Mouse (Mus musculus) forebrain, embryonic 12.5 days (tissue): ENCODE results near the gene Srpr. TPM values are rescaled to one million over a fixed set of nuclear protein-coding genes. Genes with fewer than 3 reads are reported as not detected.

ENCODE experiments used
- ATAC-seq: fragments of 200-750 bp; cut with Nextera tagmentation; 2 replicates; pipeline ENCODE4 v1.8.0; 2017; ENCODE audit warnings: moderate TSS enrichment; ENCODE audit not compliant: low FRiP score
- H3K27ac ChIP-seq: fragments of 300-500 bp; sonication (generic); 2 replicates; pipeline ENCODE4 v1.5.1; 2016; ENCODE audit warnings: mild to moderate bottlenecking
- H3K27me3 ChIP-seq: fragments of 300-500 bp; sonication (generic); 2 replicates; pipeline ENCODE4 v1.6.1; 2016; ENCODE audit warnings: mild to moderate bottlenecking
- H3K36me3 ChIP-seq: fragments of 300-500 bp; sonication (generic); replicated peaks from 2 replicates; pipeline ENCODE4 v1.6.1; 2016; ENCODE audit warnings: mild to moderate bottlenecking
- H3K4me1 ChIP-seq: fragments of 300-500 bp; sonication (generic); 2 replicates; pipeline ENCODE4 v1.6.1; 2016
- H3K4me2 ChIP-seq: fragments of 300-500 bp; sonication (generic); 2 replicates; pipeline ENCODE4 v1.6.1; 2016; ENCODE audit warnings: mild to moderate bottlenecking, moderate library complexity
- H3K4me3 ChIP-seq: fragments of 300-500 bp; sonication (generic); replicated peaks from 2 replicates; pipeline ENCODE4 v1.5.1; 2016; ENCODE audit warnings: mild to moderate bottlenecking
- H3K9ac ChIP-seq: fragments of 300-500 bp; sonication (generic); 2 replicates; pipeline ENCODE4 v1.6.1; 2016; ENCODE audit warnings: mild to moderate bottlenecking
- H3K9me3 ChIP-seq: fragments of 300-500 bp; sonication (generic); 2 replicates; pipeline ENCODE4 v1.6.1; 2016
- WGBS: fragments of 180-500 bp; shearing (Covaris S2); methylation state at CpG from one replicate; pipeline ENCODE4 v1.1.7; 2016; 5-methylcytosine and 5-hydroxymethylcytosine counted together
- polyA plus RNA-seq: library from polyadenylated mRNA; unstranded; fragments of >200 nt; fragmentation: Nextera tagmentation; extraction: Ambion mirVana; gene quantifications from 2 replicates; pipeline ENCODE4 v1.2.1, GENCODE M21; 2016

Srpr gene
- polyA plus RNA-seq, 1 experiment from 2014 or later, result 81.3 TPM

DNA sequence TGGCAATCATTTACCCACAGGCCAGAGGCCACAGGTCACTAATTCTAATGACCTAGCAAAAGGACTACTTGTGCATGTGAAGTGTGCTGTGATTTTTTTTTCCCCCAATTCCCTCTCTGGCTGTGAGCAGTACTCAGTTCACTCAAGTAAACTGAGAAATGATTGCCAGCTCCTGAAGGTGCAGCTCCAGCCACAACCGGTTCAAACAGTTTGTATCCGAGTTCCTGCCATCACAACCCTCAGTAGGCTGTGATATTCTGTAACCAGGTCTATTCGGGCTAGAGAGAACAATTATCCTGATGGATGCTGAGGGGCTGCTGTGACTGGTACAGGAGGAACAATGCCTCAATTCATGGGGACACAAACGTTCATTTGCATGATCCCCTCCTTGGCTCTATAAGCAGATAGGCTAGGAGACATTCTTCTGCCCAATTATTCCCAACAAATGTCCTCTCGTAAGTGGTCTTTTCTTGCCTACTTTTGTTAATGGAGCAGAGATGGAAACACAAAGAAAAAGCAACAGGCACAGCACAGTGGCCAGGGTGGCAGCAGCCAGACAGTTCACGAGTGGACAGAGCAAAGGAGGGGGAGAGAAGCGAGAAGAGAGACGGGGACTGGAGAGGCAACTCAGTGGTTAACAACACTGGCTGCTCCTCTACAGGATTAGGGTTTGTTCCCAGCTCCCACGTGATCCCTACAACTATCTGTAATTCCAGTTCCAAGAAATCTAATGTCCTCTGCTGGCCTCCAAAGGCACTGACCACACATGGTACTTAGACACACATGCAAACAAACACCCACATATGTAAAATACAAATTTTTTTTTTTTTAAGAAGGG is 33.0 kb upstream of the Srpr start:
- H3K36me3 ChIP-seq, result peaks cover 15% of the 10 kb centered on the region
- H3K4me2 ChIP-seq, result peak overlapping the region; percentile 9; the same call in 1 of the 2 replicates

GRCm38 (mm10) chr9:35170071-35170470 is 29.9 kb upstream of the Srpr start:
- H3K9ac ChIP-seq, result no peak overlapping the region
- H3K27ac ChIP-seq, result no peak overlapping the region
- peaks cover 15% of the 10 kb centered on the region for H3K36me3 ChIP-seq
- no peak for ATAC-seq
- no peaks in the 10 kb centered on the region for H3K9me3 ChIP-seq
- WGBS, result 95% methylated on average over 7 of the region's 7 CpGs
- H3K4me2 ChIP-seq, result no peak overlapping the region
- H3K4me3 ChIP-seq, result no peak overlapping the region
- H3K4me1 ChIP-seq, result peaks cover 30% of the 10 kb centered on the region
- no peaks in the 10 kb centered on the region; the same call in 1 of the 2 replicates for H3K27me3 ChIP-seq

More for the DNA sequence above, 33.0 kb upstream of the Srpr start:
- 6% methylated on average over 9 of the region's 9 CpGs for WGBS
- peak; percentile 85 for ATAC-seq
- Histone ChIP-seq H3K27me3 (no peaks in the 10 kb centered on the region; the same call in 1 of the 2 replicates), H3K4me1 (peaks cover 20% of the 10 kb centered on the region), H3K27ac (peak overlapping the region; percentile 81), H3K9me3 (no peaks in the 10 kb centered on the region), H3K4me3 (no peak overlapping the region), H3K9ac (no peak overlapping the region)

GRCm38 (mm10) chr9:35173331-35173730 is 26.6 kb upstream of the Srpr start:
- 89% methylated on average over 1 of the region's 1 CpGs for WGBS
- no peaks in the 10 kb centered on the region for H3K9me3 ChIP-seq
- no peak overlapping the region for H3K4me2 ChIP-seq
- no peak for ATAC-seq
- no peak overlapping the region for H3K4me3 ChIP-seq
- peaks cover 15% of the 10 kb centered on the region for H3K36me3 ChIP-seq
- H3K4me1 ChIP-seq, result peaks cover 13% of the 10 kb centered on the region
- no peak overlapping the region for H3K27ac ChIP-seq
- no peaks in the 10 kb centered on the region for H3K27me3 ChIP-seq
- H3K9ac ChIP-seq, result no peak overlapping the region

DNA sequence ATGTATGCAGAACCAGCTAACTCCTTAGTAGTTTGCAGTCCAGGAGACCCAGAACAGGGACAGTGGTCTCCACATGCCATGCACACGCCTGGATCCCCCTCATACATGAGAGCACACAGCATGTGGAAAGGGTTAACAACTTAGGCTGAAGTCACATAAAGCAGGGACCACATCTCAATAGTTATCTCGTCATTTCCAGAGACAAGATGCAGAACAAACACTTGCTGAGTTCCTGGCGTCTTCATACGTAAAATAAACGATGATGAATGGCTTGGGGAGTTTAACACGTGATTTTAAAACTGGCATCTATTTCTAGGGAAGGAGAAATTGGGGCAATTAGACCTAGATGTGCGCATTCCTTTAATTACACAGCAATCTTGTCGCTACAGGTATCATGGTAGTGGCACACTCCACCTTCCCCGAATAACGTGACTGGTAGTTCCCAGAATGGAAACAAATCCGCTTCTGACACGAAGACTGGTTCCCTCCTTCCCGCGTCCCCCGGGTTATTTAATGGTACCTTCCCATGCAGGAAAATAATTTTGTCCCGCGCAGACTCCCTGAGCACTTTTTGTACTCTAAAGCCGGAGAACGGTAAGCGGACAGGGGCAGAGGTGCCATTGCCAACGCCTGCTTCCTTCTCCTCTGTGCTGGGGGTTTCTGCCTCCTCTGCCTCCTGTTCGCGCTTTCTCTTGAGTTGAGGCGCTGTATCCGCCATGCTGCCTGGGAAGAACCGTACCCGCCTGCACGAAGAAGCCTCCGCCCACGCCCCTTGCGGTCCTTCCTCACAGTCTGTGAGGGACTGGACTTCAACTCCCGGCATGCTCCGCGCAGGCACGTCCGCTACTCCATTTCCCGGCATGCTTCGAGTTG is 24.5 kb upstream of the Srpr start, which contains the start of gene Dcps:
Dcps (minus strand) TSS at position 811 of the 873 bp plus-strand sequence.
- peak within 1 kb of the TSS; percentile 68 for H3K9ac ChIP-seq
- H3K4me2 ChIP-seq, result peak within 1 kb of the TSS; percentile 82
- no peaks in the 10 kb centered on the region for H3K27me3 ChIP-seq
- H3K4me3 ChIP-seq, result peak within 1 kb of the TSS; percentile 65
- H3K9me3 ChIP-seq, result no peaks in the 10 kb centered on the region
- WGBS, result under 1% methylated on average over 38 of the region's 38 CpGs
- H3K36me3 ChIP-seq, result peaks cover 5% of the 10 kb centered on the region; the same call in 1 of the 2 replicates
- peaks cover 13% of the 10 kb centered on the region for H3K4me1 ChIP-seq
- peak; percentile 97 for ATAC-seq
- peak within 1 kb of the TSS; percentile 84 for H3K27ac ChIP-seq

GRCm38 (mm10) chr9:35176124-35176659 is 23.8 kb upstream of the Srpr start:
- H3K4me3 ChIP-seq, result peak overlapping the region; percentile 65
- peak overlapping the region; percentile 68; the same call in 1 of the 2 replicates for H3K9ac ChIP-seq
- ATAC-seq, result peak; percentile 50
- H3K9me3 ChIP-seq, result no peaks in the 10 kb centered on the region
- H3K4me1 ChIP-seq, result peaks cover 13% of the 10 kb centered on the region
- H3K27me3 ChIP-seq, result no peaks in the 10 kb centered on the region
- H3K27ac ChIP-seq, result 0 out of 2 replicates have a peak overlapping the region, but pooled peaks have one; percentile 84
- WGBS, result 51% methylated on average over 14 of the region's 14 CpGs
- H3K36me3 ChIP-seq, result no peaks in the 10 kb centered on the region
- peak overlapping the region; percentile 82 for H3K4me2 ChIP-seq

DNA sequence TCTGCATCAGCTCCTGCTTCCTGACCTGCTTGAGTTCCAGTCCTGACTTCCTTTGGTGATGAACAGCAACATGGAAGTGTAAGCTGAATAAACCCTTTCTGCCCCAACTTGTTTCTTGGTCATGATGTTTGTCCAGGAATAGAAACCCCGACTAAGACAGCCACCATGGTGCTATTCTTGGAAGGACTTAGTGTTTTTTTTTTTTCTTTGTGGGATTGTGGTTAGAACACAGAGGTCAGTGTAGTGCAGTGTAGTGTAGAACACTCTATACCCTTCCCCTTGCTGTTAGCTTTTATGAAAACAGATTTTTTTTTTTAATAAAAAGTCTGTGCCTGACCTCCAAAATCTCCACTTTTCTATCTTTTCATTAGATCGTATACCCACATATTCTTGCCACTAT is 17.1 kb upstream of the Srpr start:
- Histone ChIP-seq H3K4me2 (no peak overlapping the region), H3K9me3 (no peaks in the 10 kb centered on the region), H3K9ac (no peak overlapping the region), H3K27me3 (no peaks in the 10 kb centered on the region), H3K27ac (no peak overlapping the region), H3K4me3 (no peak overlapping the region), H3K36me3 (peaks cover 11% of the 10 kb centered on the region), H3K4me1 (no peaks in the 10 kb centered on the region)
- ATAC-seq, result no peak
- WGBS, result 82% methylated on average over 2 of the region's 2 CpGs

- 73% methylated on average over 5 of the region's 5 CpGs for WGBS
- H3K9me3 ChIP-seq, result no peaks in the 10 kb centered on the region
- peaks cover 17% of the 10 kb centered on the region for H3K36me3 ChIP-seq
- H3K9ac ChIP-seq, result no peak overlapping the region
- no peak overlapping the region for H3K27ac ChIP-seq
- no peak for ATAC-seq
- H3K4me1 ChIP-seq, result no peaks in the 10 kb centered on the region
- no peaks in the 10 kb centered on the region for H3K27me3 ChIP-seq
- no peak overlapping the region for H3K4me2 ChIP-seq
- no peak overlapping the region for H3K4me3 ChIP-seq
Measured at GRCm38 (mm10) chr9:35183359-35183758, 16.6 kb upstream of the Srpr start.

DNA sequence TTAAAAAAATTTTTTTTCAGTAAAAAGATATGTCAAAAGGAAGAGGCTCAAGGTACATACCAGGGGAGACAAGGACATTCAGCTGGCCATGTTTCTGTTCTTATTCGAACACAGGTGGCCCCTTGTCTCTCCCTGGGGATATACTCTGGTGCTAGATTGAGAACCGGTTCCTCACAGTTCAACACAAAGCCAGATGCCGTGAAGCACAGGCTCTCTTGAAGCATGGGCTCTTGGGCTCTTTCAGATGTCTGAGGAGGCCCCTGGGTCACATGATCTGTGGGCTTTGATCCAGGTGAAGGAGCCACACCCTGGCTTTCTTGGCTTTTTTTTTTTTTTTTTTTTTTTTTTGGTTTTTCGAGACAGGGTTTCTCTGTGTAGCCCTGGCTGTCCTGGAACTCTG is 13.5 kb upstream of the Srpr start:
- no peak overlapping the region for H3K4me2 ChIP-seq
- no peaks in the 10 kb centered on the region for H3K9me3 ChIP-seq
- no peak for ATAC-seq
- peaks cover 36% of the 10 kb centered on the region for H3K36me3 ChIP-seq
- WGBS, result 84% methylated on average over 4 of the region's 4 CpGs
- H3K4me1 ChIP-seq, result no peaks in the 10 kb centered on the region
- H3K27ac ChIP-seq, result no peak overlapping the region
- no peaks in the 10 kb centered on the region for H3K27me3 ChIP-seq
- H3K4me3 ChIP-seq, result no peak overlapping the region
- no peak overlapping the region for H3K9ac ChIP-seq

- 89% methylated on average over 10 of the region's 10 CpGs for WGBS
- Histone ChIP-seq H3K27ac (no peak overlapping the region), H3K9ac (no peak overlapping the region), H3K4me1 (no peaks in the 10 kb centered on the region), H3K4me3 (no peak overlapping the region), H3K27me3 (no peaks in the 10 kb centered on the region), H3K4me2 (no peak overlapping the region), H3K9me3 (no peaks in the 10 kb centered on the region), H3K36me3 (peaks cover 36% of the 10 kb centered on the region)
- ATAC-seq, result no peak
Measured at GRCm38 (mm10) chr9:35187351-35187903, 12.5 kb upstream of the Srpr start.

DNA sequence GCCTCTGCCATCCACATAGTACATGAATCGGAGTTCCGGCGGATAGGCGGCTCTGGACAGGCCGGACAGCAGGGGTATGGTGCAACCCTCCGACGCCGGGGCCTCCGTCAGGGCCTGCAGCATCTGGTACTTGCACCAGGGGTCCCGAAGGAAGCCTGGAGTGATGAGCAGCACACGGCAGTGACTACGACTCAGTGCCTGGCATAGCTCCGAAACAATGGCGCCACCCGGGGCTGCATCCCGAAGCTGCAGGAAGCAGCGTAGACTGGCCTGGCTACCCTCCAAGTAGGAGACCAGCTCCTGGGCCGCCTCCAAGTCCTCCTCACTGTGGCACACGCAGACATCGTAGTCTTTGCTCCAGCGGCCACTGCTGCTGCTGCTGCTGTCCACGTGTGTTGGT is 11.3 kb upstream of the Srpr start:
- H3K4me2 ChIP-seq, result no peak overlapping the region
- H3K9ac ChIP-seq, result no peak overlapping the region
- WGBS, result 79% methylated on average over 22 of the region's 22 CpGs
- H3K27ac ChIP-seq, result no peak overlapping the region
- peaks cover 36% of the 10 kb centered on the region for H3K36me3 ChIP-seq
- no peaks in the 10 kb centered on the region for H3K4me1 ChIP-seq
- H3K27me3 ChIP-seq, result no peaks in the 10 kb centered on the region
- no peak for ATAC-seq
- no peak overlapping the region for H3K4me3 ChIP-seq
- no peaks in the 10 kb centered on the region for H3K9me3 ChIP-seq

GRCm38 (mm10) chr9:35192983-35193542 is 6.9 kb upstream of the Srpr start:
- no peak overlapping the region for H3K9ac ChIP-seq
- no peaks in the 10 kb centered on the region for H3K9me3 ChIP-seq
- no peaks in the 10 kb centered on the region for H3K27me3 ChIP-seq
- no peak for ATAC-seq
- H3K4me3 ChIP-seq, result no peak overlapping the region
- no peak overlapping the region for H3K4me2 ChIP-seq
- H3K4me1 ChIP-seq, result no peaks in the 10 kb centered on the region
- 0 out of 2 replicates have a peak overlapping the region, but pooled peaks have one; percentile 6 for H3K27ac ChIP-seq
- WGBS, result 83% methylated on average over 11 of the region's 11 CpGs
- peaks cover 22% of the 10 kb centered on the region for H3K36me3 ChIP-seq
